Mouse (Mus musculus): Measurements from ENCODE around the gene Braf. TPM values are rescaled to one million over a fixed set of nuclear protein-coding genes. Genes with fewer than 3 reads are reported as not detected.

The Braf gene
- polyA plus RNA-seq (2015; fragmentation: Nextera tagmentation; extraction: Ambion mirVana): 3.9 and 4.5 TPM in 2 replicates

DNA sequence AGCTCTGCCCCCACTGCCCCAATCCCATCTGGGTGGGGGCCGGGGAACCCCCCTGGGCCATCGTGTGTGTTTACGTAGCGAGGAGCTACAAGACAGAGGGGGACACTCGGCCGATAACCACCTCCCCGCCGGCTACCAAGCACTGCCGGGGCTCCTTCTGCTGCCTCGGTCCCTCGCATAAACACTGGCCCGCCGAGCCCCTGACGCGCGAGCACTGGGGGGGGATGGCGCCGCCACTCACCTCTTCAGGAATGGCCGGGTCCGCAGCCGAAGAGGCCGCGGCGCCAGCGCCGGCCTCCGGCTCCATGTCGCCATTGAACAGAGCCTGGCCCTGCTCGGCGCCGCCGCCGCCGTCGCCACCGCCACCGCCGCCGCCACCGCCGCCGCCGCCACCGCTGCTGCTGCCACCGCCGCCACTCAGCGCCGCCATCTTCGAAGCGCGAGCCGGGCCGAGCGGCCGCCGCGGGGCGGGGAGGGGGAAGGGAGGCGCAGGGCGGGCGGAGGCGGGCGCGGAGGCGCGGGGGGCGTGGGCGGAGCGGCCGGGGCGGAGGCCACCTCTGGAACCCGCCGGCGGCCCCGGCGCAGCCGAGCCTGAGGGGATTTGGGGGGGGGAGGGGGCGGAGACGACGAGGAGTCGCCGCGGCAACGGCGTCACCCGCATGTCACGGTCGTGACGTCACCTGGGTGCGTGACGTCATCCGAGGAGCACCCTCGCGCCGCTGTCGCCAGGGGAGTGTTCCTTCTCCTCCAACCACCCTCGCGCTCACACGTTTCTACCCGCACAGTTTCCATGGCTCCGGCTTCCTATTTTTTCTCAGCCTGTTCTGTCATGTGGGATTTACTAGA lies at the start of gene Braf:
Gene Braf (minus strand): TSS at position 598 of the 846 bp plus-strand sequence.

GRCm38 (mm10) chr6:39592401-39593214 lies 132.7 kb downstream of the Braf start, which contains the start of gene Ndufb2:
TSS of gene Ndufb2 (plus strand) at chr6:39592574.

GRCm38 (mm10) chr6:39585517-39585916 lies 139.7 kb downstream of the Braf start, which contains the start of gene Gm42420:
TSS of gene Gm42420 (plus strand) at chr6:39585753.

DNA sequence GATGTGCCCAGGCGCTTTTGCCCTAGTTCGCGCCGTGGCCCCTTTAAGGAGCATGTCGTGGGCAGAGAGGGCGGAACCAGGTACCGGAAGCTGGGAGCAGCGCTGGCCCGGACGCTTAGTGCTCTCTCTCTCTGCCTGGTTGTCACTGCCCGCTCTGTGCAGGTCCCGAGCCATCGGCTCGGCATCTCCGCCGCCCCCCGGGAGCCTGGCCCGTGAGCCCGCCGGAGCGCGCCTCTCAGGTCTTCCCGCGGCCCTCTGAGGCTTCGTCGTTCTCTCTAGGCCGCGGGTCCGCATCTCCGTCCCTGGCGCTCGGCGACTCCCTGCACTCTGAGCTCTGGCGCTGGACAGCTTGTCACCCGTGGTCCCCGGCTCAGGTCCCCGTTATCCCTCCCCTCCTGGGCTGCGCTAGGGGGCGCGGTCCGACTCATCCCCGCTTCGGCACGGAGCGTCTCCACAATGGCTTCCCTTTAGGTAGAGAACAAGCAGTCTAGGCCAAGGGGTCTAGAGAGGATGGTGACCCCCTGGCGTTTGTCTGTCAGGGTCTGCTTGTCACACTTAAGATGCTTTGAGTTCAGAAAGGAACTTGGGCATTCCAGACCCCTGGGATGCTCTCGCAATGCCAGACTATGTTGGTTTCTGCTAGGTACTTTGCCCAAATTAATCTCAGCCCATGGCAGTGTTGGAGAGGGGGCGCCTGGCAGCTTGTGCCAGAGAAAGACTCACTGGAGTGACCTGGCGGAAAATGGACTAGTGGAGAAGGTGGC lies 151.3 kb downstream of the Braf start, which contains the start of gene Adck2:
Gene Adck2 (plus strand): TSS at position 83 of the 764 bp plus-strand sequence.

DNA sequence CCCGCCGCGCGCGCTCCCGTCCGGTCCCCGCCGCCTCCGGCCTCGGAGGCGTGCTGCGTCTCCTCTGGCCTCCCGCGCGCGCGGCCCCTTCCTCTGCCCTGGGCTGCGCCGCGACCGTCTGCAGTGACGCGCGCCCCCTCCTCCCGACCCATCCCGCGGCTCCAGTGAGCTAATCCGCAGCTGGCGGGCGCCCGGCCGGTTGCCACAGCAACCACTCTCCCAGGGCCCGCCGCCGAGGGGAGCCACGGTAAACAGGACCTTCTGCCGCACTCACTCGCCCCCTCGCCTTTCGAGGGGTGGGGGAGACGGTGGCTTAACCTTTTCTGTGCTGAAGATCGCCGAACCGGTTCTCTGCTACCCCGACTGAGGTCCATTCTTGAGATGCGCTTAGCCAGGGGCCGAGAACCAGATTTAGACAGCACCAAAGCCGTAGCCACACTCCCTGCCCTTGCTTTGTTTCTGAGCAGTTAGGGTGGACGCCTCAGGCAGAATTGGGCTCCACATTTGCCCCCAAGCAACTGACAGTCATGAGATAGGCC lies 167.5 kb downstream of the Braf start, which contains the start of gene Dennd2a:
Gene Dennd2a (minus strand): TSS at position 145 of the 539 bp plus-strand sequence.

Other genes with a start within 250 kb of the Braf start
- 8.7 and 9.4 TPM in 2 replicates for gene Dennd2a, start 167.6 kb downstream of the Braf start, polyA plus RNA-seq (2015; fragmentation: Nextera tagmentation; extraction: Ambion mirVana)
- 18.5 and 22.2 TPM in 2 replicates for gene Adck2, start 151.6 kb downstream of the Braf start, polyA plus RNA-seq (2015; fragmentation: Nextera tagmentation; extraction: Ambion mirVana)
- gene Gm42420, start 139.7 kb downstream of the Braf start, polyA plus RNA-seq (2015; fragmentation: Nextera tagmentation; extraction: Ambion mirVana): 1.3 and 2.1 TPM in 2 replicates
- gene Ndufb2, start 132.9 kb downstream of the Braf start, polyA plus RNA-seq (2015; fragmentation: Nextera tagmentation; extraction: Ambion mirVana): 535 and 661 TPM in 2 replicates
- 142 and 152 TPM in 2 replicates for gene Mrps33, start 85.5 kb upstream of the Braf start, polyA plus RNA-seq (2015; fragmentation: Nextera tagmentation; extraction: Ambion mirVana)
- 0.63 and 0.92 TPM in 2 replicates for gene Tmem178b, start 147.8 kb upstream of the Braf start, polyA plus RNA-seq (2015; fragmentation: Nextera tagmentation; extraction: Ambion mirVana)